Mouse (Mus musculus) lung, embryonic 16.5 days (tissue): Measurements from ENCODE around the gene Grm2. TPM values are rescaled to one million over a fixed set of nuclear protein-coding genes. Genes with fewer than 3 reads are reported as not detected.
"Not testable (repeated sequence)": the region's sequence is repeated elsewhere in the genome, so short reads cannot be mapped to it uniquely, and the experiment has no call there.

ENCODE experiments used
- ATAC-seq: fragments of 200-750 bp; cut with Nextera tagmentation; 2 replicates; pipeline ENCODE4 v1.8.0; 2017; ENCODE audit warnings: low read depth, mild to moderate bottlenecking, moderate library complexity
- H3K27ac ChIP-seq: fragments of 300-500 bp; sonication (generic); 2 replicates; pipeline ENCODE4 v1.5.1; 2014; ENCODE audit warnings: mild to moderate bottlenecking, control low read depth, low read length
- H3K27me3 ChIP-seq: fragments of 300-500 bp; sonication (generic); 2 replicates; pipeline ENCODE4 v1.6.1; 2014; ENCODE audit warnings: low read depth, low read length, mixed read lengths; ENCODE audit not compliant: control insufficient read depth, insufficient read depth
- H3K36me3 ChIP-seq: fragments of 300-500 bp; sonication (generic); 2 replicates; pipeline ENCODE4 v1.6.1; 2014; ENCODE audit warnings: low read length; ENCODE audit not compliant: control insufficient read depth, insufficient read depth
- H3K4me1 ChIP-seq: fragments of 300-500 bp; sonication (generic); replicated peaks from 2 replicates; pipeline ENCODE4 v1.6.1; 2014; ENCODE audit warnings: low read length, mixed read lengths; ENCODE audit not compliant: control insufficient read depth, insufficient read depth
- H3K4me2 ChIP-seq: fragments of 300-500 bp; sonication (generic); 2 replicates; pipeline ENCODE4 v1.6.1; 2014; ENCODE audit warnings: low read depth, low read length, control low read depth
- H3K4me3 ChIP-seq: fragments of 300-500 bp; sonication (generic); 2 replicates; pipeline ENCODE4 v1.5.1; 2014; ENCODE audit warnings: mild to moderate bottlenecking, low read length, control low read depth
- H3K9ac ChIP-seq: fragments of 300-500 bp; sonication (generic); 2 replicates; pipeline ENCODE4 v1.6.1; 2014; ENCODE audit warnings: low read length, control low read depth
- H3K9me3 ChIP-seq: fragments of 300-500 bp; sonication (generic); 2 replicates; pipeline ENCODE4 v1.6.1; 2016; ENCODE audit warnings: low read length; ENCODE audit not compliant: control insufficient read depth
- WGBS: fragments of 180-500 bp; shearing (Covaris S2); extraction: QIAGEN DNeasy Blood & Tissue Kit; methylation state at CpG from one replicate; pipeline ENCODE4 v1.1.7; 2014; 5-methylcytosine and 5-hydroxymethylcytosine counted together
- polyA plus RNA-seq: library from polyadenylated mRNA; unstranded; fragments of >200 nt; fragmentation: Nextera tagmentation; extraction: Ambion mirVana; gene quantifications from 2 replicates; pipeline ENCODE4 v1.2.1, GENCODE M21; 2015

Gene Grm2
- polyA plus RNA-seq, 1 experiment from 2014 or later, result not detected

DNA sequence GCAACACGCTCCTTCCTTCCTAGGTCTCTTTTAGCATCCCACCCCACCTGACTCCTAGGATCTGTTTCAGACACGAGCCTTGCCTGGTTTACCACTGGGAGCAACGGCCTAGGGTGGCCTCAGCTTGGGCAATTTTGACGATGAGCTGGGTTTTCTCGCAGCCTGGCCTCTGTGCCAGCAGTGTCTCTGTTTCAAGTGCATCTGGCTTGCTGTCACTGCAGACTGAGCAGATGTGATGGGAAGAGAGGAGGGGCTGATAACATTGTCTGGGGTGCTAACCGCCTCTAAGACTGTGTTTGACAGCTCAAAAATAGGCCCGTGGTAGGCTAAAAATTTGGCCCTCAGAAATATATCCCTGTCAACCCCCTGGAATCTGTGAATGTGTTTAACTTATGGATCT, 60.0 kb downstream of the Grm2 start:
- H3K27me3 ChIP-seq, result no peaks in the 10 kb centered on the region
- no peak overlapping the region for H3K9ac ChIP-seq
- H3K27ac ChIP-seq, result no peak overlapping the region
- no peak for ATAC-seq
- H3K4me1 ChIP-seq, result no peaks in the 10 kb centered on the region
- 59% methylated on average over 7 of the region's 7 CpGs for WGBS
- no peak overlapping the region for H3K4me2 ChIP-seq
- no peaks in the 10 kb centered on the region for H3K36me3 ChIP-seq
- H3K4me3 ChIP-seq, result no peak overlapping the region
- H3K9me3 ChIP-seq, result no peaks in the 10 kb centered on the region; the same call in 1 of the 2 replicates

DNA sequence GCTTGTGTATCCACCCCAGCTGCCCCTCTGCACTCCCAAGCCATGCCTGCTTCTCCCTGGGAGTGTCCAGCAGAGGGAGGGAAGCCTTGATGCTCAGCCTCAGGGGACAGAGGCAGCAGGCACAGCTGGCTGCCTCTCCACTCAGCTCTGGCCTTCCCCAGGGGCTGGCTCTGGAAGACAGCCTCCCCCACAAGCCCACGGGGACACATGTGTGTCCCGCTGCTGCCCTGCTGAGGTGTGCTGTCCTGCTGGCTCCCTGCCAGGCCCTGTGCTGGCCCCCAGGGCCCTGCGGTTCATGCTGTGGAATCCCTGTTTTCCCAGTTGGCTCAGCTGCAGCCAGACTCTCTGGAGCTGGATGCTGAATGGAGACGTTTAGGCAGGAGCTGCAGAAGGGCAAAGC, 60.5 kb downstream of the Grm2 start:
- H3K9me3 ChIP-seq, H3K4me3 ChIP-seq, H3K4me2 ChIP-seq, H3K27me3 ChIP-seq, H3K36me3 ChIP-seq, H3K9ac ChIP-seq, H3K4me1 ChIP-seq, H3K27ac ChIP-seq, ATAC-seq: not testable (repeated sequence)
- WGBS, result 7% methylated on average over 3 of the region's 4 CpGs

Other genes starting within 250 kb of the Grm2 start
- 951 and 977 TPM in 2 replicates for gene Rpl29, start 226.6 kb downstream of the Grm2 start, polyA plus RNA-seq
- 25.0 and 29.7 TPM in 2 replicates for gene Acy1, start 217.8 kb downstream of the Grm2 start, polyA plus RNA-seq
- gene Abhd14b, start 208.6 kb downstream of the Grm2 start, polyA plus RNA-seq, result 18.0 and 21.8 TPM in 2 replicates
- gene Abhd14a, start 208.4 kb downstream of the Grm2 start, polyA plus RNA-seq, result 52.8 and 56.0 TPM in 2 replicates
- 58.6 and 60.7 TPM in 2 replicates for gene Pcbp4, start 202.8 kb downstream of the Grm2 start, polyA plus RNA-seq
- gene Gpr62, start 190.1 kb downstream of the Grm2 start, polyA plus RNA-seq, result 0.18 TPM in 2 replicates
- 39.4 and 39.8 TPM in 2 replicates for gene Rrp9, start 180.1 kb downstream of the Grm2 start, polyA plus RNA-seq
- 4.7 and 6.0 TPM in 2 replicates for gene Parp3, start 179.1 kb downstream of the Grm2 start, polyA plus RNA-seq
- gene Iqcf1, start 156.1 kb downstream of the Grm2 start, polyA plus RNA-seq, result not detected in 2 replicates
- gene Iqcf5, start 141.5 kb downstream of the Grm2 start, polyA plus RNA-seq, result not detected in 2 replicates
- gene Iqcf3, start 94.5 kb downstream of the Grm2 start, polyA plus RNA-seq, result not detected in 2 replicates
- not detected in 2 replicates for gene Iqcf4, start 85.1 kb downstream of the Grm2 start, polyA plus RNA-seq
- gene Iqcf6, start 29.5 kb downstream of the Grm2 start, polyA plus RNA-seq, result not detected in 2 replicates
- 53.4 and 54.5 TPM in 2 replicates for gene Tex264, start 29.8 kb upstream of the Grm2 start, polyA plus RNA-seq
- gene Rad54l2, start 133.1 kb upstream of the Grm2 start, polyA plus RNA-seq, result 5.8 and 6.0 TPM in 2 replicates
- 19.4 and 22.9 TPM in 2 replicates for gene Dcaf1, start 165.8 kb upstream of the Grm2 start, polyA plus RNA-seq
- gene Rbm15b, start 231.3 kb upstream of the Grm2 start, polyA plus RNA-seq, result 5.1 and 5.2 TPM in 2 replicates
- 286 and 294 TPM in 2 replicates for gene Manf, start 235.9 kb upstream of the Grm2 start, polyA plus RNA-seq